ENCODE assay signal across 22 mouse cellular contexts in genomic region chr2:71752383-71752782, GRCm38 (mm10). TPM values are rescaled to one million over a fixed set of nuclear protein-coding genes. Genes with fewer than 3 reads are reported as not detected.
DNase-seq lines count a peak whose midpoint lies in the region; ATAC-seq and TF ChIP-seq lines count a peak whose summit lies in the region.
"Had no signal": no experiment of that assay in that cellular context is flagged by ENCODE, and none has a peak within 500 bp of the region (broad histone marks: within the 10 kb centered on the region; RNA-seq: fewer than 3 reads in every experiment).

No protein-coding gene starts in this region.

- DNase-seq in kidney, postnatal 25 days: no peak
- DNase-seq in 416B (ENCODE audit: low read depth): peak; percentile 72
- DNase-seq in MEL (ENCODE audit: low read depth, low spot score): peak; percentile 34
- no peak for DNase-seq in cerebellum, adult 11 months
- no peak for DNase-seq in right cerebral cortex, postnatal 25 days
- DNase-seq: adrenal gland, postnatal 10 days; cerebellum, adult 9-11 months; kidney, postnatal 4 days; layer of hippocampus, adult 9-11 months; lung, adult 18-20 months; right cerebral cortex, postnatal 14 days; thymus, postnatal 14 days had no signal

- no peaks in the 10 kb centered on the region for H3K9me3 ChIP-seq in kidney, embryonic 15.5 days (replicated peaks)
- no peaks in the 10 kb centered on the region for H3K9me3 ChIP-seq in MEL (replicated peaks; ENCODE audit: insufficient read depth, low read length)
- H3K9me3 ChIP-seq: embryonic facial prominence, embryonic 10.5 days; forebrain, embryonic 15.5 days; heart, embryonic 10.5 days; intestine, embryonic 15.5 days; midbrain, embryonic 15.5 days; neural tube, embryonic 12.5 days had no signal

- H3K79me2 ChIP-seq in MEL (ENCODE audit: control insufficient read depth, insufficient read depth, low read length, poor library complexity) (no peaks in the 10 kb centered on the region), macrophage (ENCODE audit: inconsistent target) (no peaks in the 10 kb centered on the region)

- H3K4me2 ChIP-seq in kidney, embryonic 15.5 days: no peak overlapping the region
- H3K4me2 ChIP-seq: forebrain, embryonic 15.5 days; intestine, embryonic 15.5 days; midbrain, embryonic 15.5 days; neural tube, embryonic 12.5 days had no signal

- no peak for TF ChIP-seq RAD21 in MEL (IDR thresholded peaks at IDR 0.05; ENCODE audit: low read depth, low read length)

- no peaks in the 10 kb centered on the region for H3K36me3 ChIP-seq in kidney, embryonic 15.5 days
- H3K36me3 ChIP-seq in MEL (ENCODE audit: control insufficient read depth in 1 of 2, insufficient read depth in 2 of 2, low read length in 2 of 2) (peaks cover 0 to 16% of the 10 kb centered on the region in 2 experiments; a peak in 2 of 4 replicates), macrophage (ENCODE audit: inconsistent target) (no peaks in the 10 kb centered on the region)
- H3K36me3 ChIP-seq: embryonic facial prominence, embryonic 10.5 days; forebrain, embryonic 15.5 days; heart, embryonic 10.5 days; intestine, embryonic 15.5 days; midbrain, embryonic 15.5 days; neural tube, embryonic 12.5 days had no signal

- 78% methylated on average over 2 of the region's 2 CpGs for WGBS in kidney, embryonic 15.5 days
- WGBS in macrophage (ENCODE audit: missing documents): 84% methylated on average over 2 of the region's 2 CpGs

- H3K9ac ChIP-seq in kidney, embryonic 15.5 days: no peak overlapping the region
- H3K9ac ChIP-seq in MEL (ENCODE audit: control insufficient read depth, low read depth, low read length, poor library complexity, severe bottlenecking): no peak overlapping the region
- H3K9ac ChIP-seq: forebrain, embryonic 15.5 days; intestine, embryonic 15.5 days; midbrain, embryonic 15.5 days; neural tube, embryonic 12.5 days had no signal

- no peak for TF ChIP-seq CTCF in MEL (IDR thresholded peaks at IDR 0.05 in 2 of 3, conservative IDR thresholded peaks at IDR 0.05 in 1 of 3; ENCODE audit: control insufficient read depth in 1 of 3, insufficient read depth in 1 of 3, low read depth in 2 of 3, low read length in 3 of 3, poor library complexity in 1 of 3, severe bottlenecking in 1 of 3)

- no peak overlapping the region for H3K4me3 ChIP-seq in kidney, embryonic 15.5 days (replicated peaks)
- H3K4me3 ChIP-seq in MEL (ENCODE audit: control insufficient read depth in 1 of 2, insufficient read depth in 1 of 2, low read depth in 2 of 2, low read length in 2 of 2): no peak overlapping the region
- no peak overlapping the region for H3K4me3 ChIP-seq in macrophage (ENCODE audit: inconsistent target)
- H3K4me3 ChIP-seq: embryonic facial prominence, embryonic 10.5 days; forebrain, embryonic 15.5 days; heart, embryonic 10.5 days; intestine, embryonic 15.5 days; left cerebral cortex, adult 2 months; midbrain, embryonic 15.5 days; neural tube, embryonic 12.5 days had no signal

- no peak for ATAC-seq in kidney, embryonic 15.5 days (replicated peaks; ENCODE audit: low FRiP score)
- ATAC-seq: forebrain, embryonic 15.5 days; hindbrain, embryonic 16.5 days; midbrain, embryonic 15.5 days had no signal

- no peaks in the 10 kb centered on the region for H3K27me3 ChIP-seq in kidney, embryonic 15.5 days
- no peaks in the 10 kb centered on the region for H3K27me3 ChIP-seq in MEL (ENCODE audit: control insufficient read depth in 1 of 2, insufficient read depth in 2 of 2, low read length in 2 of 2)
- H3K27me3 ChIP-seq: forebrain, embryonic 15.5 days; intestine, embryonic 15.5 days; midbrain, embryonic 15.5 days; neural tube, embryonic 12.5 days had no signal

- peak; percentile 35 to 44; a peak in 2 of 4 replicates for TF ChIP-seq EP300 in MEL (IDR thresholded peaks at IDR 0.05; ENCODE audit: low read depth in 1 of 2, low read length in 2 of 2)

- no peak for TF ChIP-seq POLR2A in MEL (IDR thresholded peaks at IDR 0.05; ENCODE audit: control insufficient read depth in 1 of 2, insufficient read depth in 1 of 2, low read depth in 1 of 2, low read length in 2 of 2, poor library complexity in 1 of 2)

- H3K27ac ChIP-seq in kidney, embryonic 15.5 days: peak overlapping the region; percentile 9; the same call in 1 of the 2 replicates
- H3K27ac ChIP-seq in MEL (ENCODE audit: control insufficient read depth, low read depth, low read length): no peak overlapping the region
- peak overlapping the region; percentile 21 for H3K27ac ChIP-seq in macrophage
- H3K27ac ChIP-seq: forebrain, embryonic 15.5 days; intestine, embryonic 15.5 days; left cerebral cortex, adult 2 months; midbrain, embryonic 15.5 days; neural tube, embryonic 12.5 days had no signal

- peaks cover 12% of the 10 kb centered on the region for H3K4me1 ChIP-seq in kidney, embryonic 15.5 days
- peaks cover 3 to 31% of the 10 kb centered on the region in 2 experiments for H3K4me1 ChIP-seq in MEL (ENCODE audit: control insufficient read depth in 1 of 2, insufficient read depth in 2 of 2, low read length in 2 of 2)

TF ChIP-seq in MEL, 35 proteins besides CTCF, POLR2A, EP300 and RAD21:
- TF ChIP-seq GATA1 (IDR thresholded peaks at IDR 0.05; ENCODE audit: low read depth, low read length) (peak; percentile 48; the same call in 1 of the 2 replicates), JUND (IDR thresholded peaks at IDR 0.05; ENCODE audit: low read depth, low read length) (no peak), KAT2A (conservative IDR thresholded peaks at IDR 0.05; ENCODE audit: low read depth, low read length) (no peak), BHLHE40 (IDR thresholded peaks at IDR 0.05; ENCODE audit: borderline replicate concordance, low read depth, low read length) (no peak), TCF12 (IDR thresholded peaks at IDR 0.05; ENCODE audit: low read depth, low read length) (no peak), SMC3 (IDR thresholded peaks at IDR 0.05; ENCODE audit: low read depth, low read length) (no peak), TBP (IDR thresholded peaks at IDR 0.05; ENCODE audit: low read depth, low read length) (no peak)
TF ChIP-seq in MEL: peak in this region for 1.

RNA-seq across cellular contexts. Expression of gene Itga6, which starts 7.0 kb away (rescaled TPM):
- 69.9 and 74.6 TPM in 2 replicates for polyA plus RNA-seq in kidney, embryonic 15.5 days (2015; fragmentation: Nextera tagmentation; extraction: Ambion mirVana)
- total RNA-seq in MEL (2012; rRNA removed): 1.0 and 2.1 TPM in 2 replicates
- polyA plus RNA-seq in MEL (2012; ENCODE audit: insufficient read depth in 1 of 2, insufficient read length in 2 of 2, low read depth in 1 of 2, low replicate concordance in 2 of 2, missing spikeins in 1 of 2) (1 to 10 TPM in 1 of 2 experiments, not detected in 1; 2.7 TPM), macrophage (2018) (84.8 to 140 TPM (median 107 TPM) in 3 replicates)
- 100 to 1,000 TPM in 5 of 26 experiments, 10 to 100 TPM in 21; 10.1 to 124 (median 60.9) TPM for total RNA-seq in macrophage (2018; cell fraction: chromatin; rRNA removed)
- 100 to 1,000 TPM in 8 of 26 experiments, 10 to 100 TPM in 18; 32.9 to 155 (median 72.0) TPM for total RNA-seq in macrophage (2018; cell fraction: cytosol; rRNA removed)
- total RNA-seq in macrophage (2018; cell fraction: nucleus; rRNA removed): 100 to 1,000 TPM in 19 of 26 experiments, 10 to 100 TPM in 7; 38.5 to 295 (median 131) TPM

Comparison
In these comparisons a context has a peak if more than half of its experiments do, and no peak if none do; other contexts are left out.
1. DNase-seq: peak in 416B (single experiment) and MEL (single experiment); none in kidney, postnatal 25 days (0 of 2), cerebellum, adult 11 months (single experiment) and right cerebral cortex, postnatal 25 days (single experiment).
2. RNA of gene Itga6, which starts 7.0 kb away (polyA plus RNA-seq): 84.8 to 140 TPM in macrophage and 69.9 to 74.6 TPM in kidney, embryonic 15.5 days; 2.7 TPM in MEL; every median in the first group is over 10 times any median in the second.